Mouse (Mus musculus): ENCODE measurements at regions not wholly inside any gene's neighbourhood (a gene's known extent, or its start where the extent isn't known, plus 50 kb on each side); places are given as distances from the start of the nearest gene placed in this dataset.

DNA sequence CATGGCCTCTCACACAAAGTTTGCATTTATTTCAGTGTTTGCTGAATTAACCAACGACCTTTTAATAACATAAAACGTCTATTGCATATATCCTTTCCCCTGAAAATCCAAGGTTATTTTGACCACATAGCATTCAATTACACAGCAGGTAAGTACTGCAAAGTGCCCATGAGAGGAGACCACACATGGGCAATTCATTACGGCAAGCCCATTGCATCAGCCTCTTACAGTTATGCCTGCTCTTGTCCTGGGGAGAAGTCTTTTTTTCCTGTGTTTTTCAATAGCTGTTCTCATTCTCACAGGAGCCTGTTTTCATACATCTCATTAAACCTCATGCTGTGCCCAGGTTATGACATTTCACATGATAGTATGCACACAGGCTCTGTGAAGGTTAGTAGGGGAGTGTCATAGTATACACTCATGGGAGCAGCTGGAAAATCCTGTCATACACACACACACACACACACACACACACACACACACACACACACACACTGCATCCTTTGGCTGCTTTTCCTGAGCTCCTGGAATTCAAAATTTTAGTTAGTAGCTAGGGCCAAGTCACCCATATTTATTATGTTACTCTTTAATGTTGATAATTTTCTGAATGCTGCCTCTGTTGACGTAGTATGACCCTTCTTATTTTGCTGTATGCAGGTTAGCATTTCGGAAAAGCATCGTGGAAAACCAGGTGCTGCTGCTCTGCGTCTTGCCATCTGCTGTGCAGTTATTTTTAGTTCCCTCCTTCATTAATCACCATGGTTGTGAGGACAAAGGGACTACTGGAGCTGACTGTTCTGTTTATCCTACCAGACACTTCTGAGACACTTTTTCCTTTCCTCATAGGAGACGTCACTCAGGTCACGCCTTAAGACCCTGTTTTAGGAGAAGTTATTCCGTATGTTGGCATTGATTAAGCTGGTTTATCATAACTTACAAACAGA lies 483.6 kb downstream of the Bckdhb start:
- Histone ChIP-seq H3K9ac (no peak overlapping the region), H3K27ac (ENCODE audit: poor library complexity, severe bottlenecking) (no peak overlapping the region), H3K36me3 (no peaks in the 10 kb centered on the region), H3K9me3 (replicated peaks) (no peaks in the 10 kb centered on the region), H3K27me3 (replicated peaks) (no peaks in the 10 kb centered on the region), H3K4me1 (replicated peaks) (peaks cover 8% of the 10 kb centered on the region), H3K4me3 (no peak overlapping the region), H3K4me2 (peak overlapping the region; percentile 29)
- ATAC-seq (ENCODE audit: insufficient number of reproducible peaks, low FRiP score): no peak
- WGBS: 37% methylated on average over 10 of the region's 10 CpGs
